In genomic region chr13:56613366-56613998, GRCm38 (mm10) we compare ENCODE assay signal across 9 mouse cellular contexts. TPM values are rescaled to one million over a fixed set of nuclear protein-coding genes. Genes with fewer than 3 reads are reported as not detected.
A peak's percentile ranks its signal among the peaks of the same experiment; 100 is the strongest.
DNase-seq lines count a peak whose midpoint lies in the region; ATAC-seq and TF ChIP-seq lines count a peak whose summit lies in the region.
"Had no signal": no experiment of that assay in that cellular context is flagged by ENCODE, and none has a peak within 500 bp of the region (broad histone marks: within the 10 kb centered on the region; RNA-seq: fewer than 3 reads in every experiment).

No protein-coding gene starts in this region.

- H3K4me2 ChIP-seq in hindbrain, embryonic 16.5 days (ENCODE audit: low read length) = no peak overlapping the region
- H3K4me2 ChIP-seq in hindbrain, embryonic 11.5 days (replicated peaks; ENCODE audit: low read depth, low read length) = no peak overlapping the region
- peak overlapping the region; percentile 11; the same call in 1 of the 2 replicates for H3K4me2 ChIP-seq in heart, embryonic 14.5 days (ENCODE audit: low read length)

- H3K27ac ChIP-seq in hindbrain, embryonic 16.5 days (ENCODE audit: low read depth, low read length) = no peak overlapping the region
- no peak overlapping the region for H3K27ac ChIP-seq in hindbrain, embryonic 11.5 days (ENCODE audit: low read depth, low read length)
- peak overlapping the region; percentile 16; the same call in 1 of the 2 replicates for H3K27ac ChIP-seq in testis, adult 2 months (ENCODE audit: control insufficient read depth, insufficient read depth, low read depth, low read length)
- H3K27ac ChIP-seq in heart, embryonic 14.5 days (replicated peaks in 1 of 2; ENCODE audit: control insufficient read depth in 1 of 2, insufficient read depth in 1 of 2, low read depth in 2 of 2, low read length in 2 of 2) = peak overlapping the region; percentile 17 to 25; a peak in 3 of 4 replicates

- H3K4me3 ChIP-seq in hindbrain, embryonic 16.5 days (ENCODE audit: low read length) = no peak overlapping the region
- H3K4me3 ChIP-seq in hindbrain, embryonic 11.5 days (ENCODE audit: low read depth, low read length) = no peak overlapping the region
- H3K4me3 ChIP-seq in testis, adult 2 months (ENCODE audit: control insufficient read depth, low read depth, low read length) = no peak overlapping the region
- H3K4me3 ChIP-seq in heart, embryonic 14.5 days (ENCODE audit: control insufficient read depth in 1 of 2, insufficient read depth in 1 of 2, low read depth in 1 of 2, low read length in 2 of 2) = no peak overlapping the region

- ATAC-seq in hindbrain, embryonic 16.5 days = peak; percentile 68
- no peak for ATAC-seq in hindbrain, embryonic 11.5 days (ENCODE audit: low FRiP score)
- ATAC-seq in heart, embryonic 14.5 days (ENCODE audit: insufficient number of reproducible peaks, insufficient read depth, low FRiP score, low read depth) = 0 out of 2 replicates have a peak, but pooled peaks have one; percentile 37
- ATAC-seq in CD4-positive, CD25-positive, alpha-beta regulatory T cell, adult 4 months = no peak

- no peaks in the 10 kb centered on the region for H3K36me3 ChIP-seq in hindbrain, embryonic 16.5 days (ENCODE audit: control insufficient read depth, insufficient read depth, low read length)
- H3K36me3 ChIP-seq in hindbrain, embryonic 11.5 days (ENCODE audit: control insufficient read depth, insufficient read depth, low read length) = no peaks in the 10 kb centered on the region
- H3K36me3 ChIP-seq in testis, adult 2 months (ENCODE audit: control insufficient read depth, insufficient read depth, low read length) = no peaks in the 10 kb centered on the region
- H3K36me3 ChIP-seq in heart, embryonic 14.5 days (ENCODE audit: control insufficient read depth, insufficient read depth, low read length) = no peaks in the 10 kb centered on the region
- H3K36me3 ChIP-seq: G1E had no signal

- no peak overlapping the region for H3K9ac ChIP-seq in hindbrain, embryonic 16.5 days (ENCODE audit: low read depth, low read length)
- H3K9ac ChIP-seq in hindbrain, embryonic 11.5 days (ENCODE audit: low read depth, low read length) = no peak overlapping the region
- no peak overlapping the region for H3K9ac ChIP-seq in heart, embryonic 14.5 days (ENCODE audit: low read length)

- TF ChIP-seq POLR2A in testis, adult 2 months (IDR thresholded peaks at IDR 0.05; ENCODE audit: control insufficient read depth, low read depth, low read length) = no peak

- peaks cover 21% of the 10 kb centered on the region for H3K4me1 ChIP-seq in hindbrain, embryonic 16.5 days (ENCODE audit: control insufficient read depth, insufficient read depth, low read depth, low read length)
- H3K4me1 ChIP-seq in hindbrain, embryonic 11.5 days (replicated peaks; ENCODE audit: control insufficient read depth, insufficient read depth, low read length) = peaks cover 7% of the 10 kb centered on the region; the same call in 1 of the 2 replicates
- peaks cover 7% of the 10 kb centered on the region for H3K4me1 ChIP-seq in testis, adult 2 months (ENCODE audit: control insufficient read depth, insufficient read depth, low read length)
- H3K4me1 ChIP-seq in heart, embryonic 14.5 days (ENCODE audit: control insufficient read depth in 2 of 2, insufficient read depth in 2 of 2, low read length in 2 of 2) = peaks cover 34 to 41% of the 10 kb centered on the region in 2 experiments

- DNase-seq in hindbrain, embryonic 11.5 days (ENCODE audit: low spot score) = no peak
- DNase-seq in testis, postnatal 10 days (ENCODE audit: low spot score) = no peak
- peak; percentile 58 for DNase-seq in lung, postnatal 14 days
- no peak for DNase-seq in embryo, embryonic 11 days

- 58% methylated on average over 9 of the region's 9 CpGs for WGBS in hindbrain, embryonic 16.5 days
- WGBS in hindbrain, embryonic 11.5 days = 71% methylated on average over 9 of the region's 9 CpGs
- 32% methylated on average over 9 of the region's 9 CpGs for WGBS in heart, embryonic 14.5 days

- no peaks in the 10 kb centered on the region for H3K9me3 ChIP-seq in hindbrain, embryonic 16.5 days (ENCODE audit: control insufficient read depth, low read length)
- H3K9me3 ChIP-seq in hindbrain, embryonic 11.5 days (ENCODE audit: control insufficient read depth, low read length) = no peaks in the 10 kb centered on the region
- H3K9me3 ChIP-seq in heart, embryonic 14.5 days (ENCODE audit: control insufficient read depth, low read length) = no peaks in the 10 kb centered on the region

- H3K27me3 ChIP-seq in hindbrain, embryonic 16.5 days (replicated peaks; ENCODE audit: control insufficient read depth, insufficient read depth, low read length) = peaks cover 25% of the 10 kb centered on the region
- H3K27me3 ChIP-seq in hindbrain, embryonic 11.5 days (ENCODE audit: control insufficient read depth, insufficient read depth, low read length) = peaks cover 11% of the 10 kb centered on the region; the same call in 1 of the 2 replicates
- no peaks in the 10 kb centered on the region for H3K27me3 ChIP-seq in testis, adult 2 months (ENCODE audit: control insufficient read depth, insufficient read depth, low read length)
- H3K27me3 ChIP-seq in heart, embryonic 14.5 days (ENCODE audit: control insufficient read depth, insufficient read depth, low read length) = peaks cover 17% of the 10 kb centered on the region; the same call in 1 of the 2 replicates

- no peak for TF ChIP-seq CTCF in testis, adult 2 months (IDR thresholded peaks at IDR 0.05; ENCODE audit: control insufficient read depth, insufficient read depth, insufficient replicate concordance, low read depth, low read length)

RNA-seq across cellular contexts. Expression of gene Tgfbi, which starts 4.2 kb away (rescaled TPM):
- 6.3 and 7.9 TPM in 2 replicates for polyA plus RNA-seq in hindbrain, embryonic 16.5 days (2015; fragmentation: Nextera tagmentation; extraction: Ambion mirVana)
- polyA plus RNA-seq in hindbrain, embryonic 11.5 days (2014; fragmentation: Nextera tagmentation; extraction: Ambion mirVana) = 40.0 and 48.4 TPM in 2 replicates
- polyA plus RNA-seq in testis, adult 2 months (2012; rRNA removed) = 10.4 and 12.5 TPM in 2 replicates
- polyA plus RNA-seq in heart, embryonic 14.5 days (2014; fragmentation: Nextera tagmentation; extraction: Ambion mirVana) = 37.7 and 46.2 TPM in 2 replicates
- under 1 TPM; 0.40 to 0.75 TPM for polyA plus RNA-seq in CD4-positive, CD25-positive, alpha-beta regulatory T cell, adult 4 months (2017; shearing (Covaris generic))

Comparison
In these comparisons a context has a peak if more than half of its experiments do, and no peak if none do; other contexts are left out.
1. ATAC-seq: peak in hindbrain, embryonic 16.5 days (single experiment) and heart, embryonic 14.5 days (single experiment); none in hindbrain, embryonic 11.5 days (single experiment) and CD4-positive, CD25-positive, alpha-beta regulatory T cell, adult 4 months (single experiment).
2. H3K27ac ChIP-seq: peak in testis, adult 2 months (single experiment) and heart, embryonic 14.5 days (2 of 2); none in hindbrain, embryonic 16.5 days (single experiment) and hindbrain, embryonic 11.5 days (single experiment).